Mouse (Mus musculus): ENCODE measurements around the gene Hist1h4d.
"Not testable (repeated sequence)": the region's sequence is repeated elsewhere in the genome, so short reads cannot be mapped to it uniquely, and the experiment has no call there.

DNA sequence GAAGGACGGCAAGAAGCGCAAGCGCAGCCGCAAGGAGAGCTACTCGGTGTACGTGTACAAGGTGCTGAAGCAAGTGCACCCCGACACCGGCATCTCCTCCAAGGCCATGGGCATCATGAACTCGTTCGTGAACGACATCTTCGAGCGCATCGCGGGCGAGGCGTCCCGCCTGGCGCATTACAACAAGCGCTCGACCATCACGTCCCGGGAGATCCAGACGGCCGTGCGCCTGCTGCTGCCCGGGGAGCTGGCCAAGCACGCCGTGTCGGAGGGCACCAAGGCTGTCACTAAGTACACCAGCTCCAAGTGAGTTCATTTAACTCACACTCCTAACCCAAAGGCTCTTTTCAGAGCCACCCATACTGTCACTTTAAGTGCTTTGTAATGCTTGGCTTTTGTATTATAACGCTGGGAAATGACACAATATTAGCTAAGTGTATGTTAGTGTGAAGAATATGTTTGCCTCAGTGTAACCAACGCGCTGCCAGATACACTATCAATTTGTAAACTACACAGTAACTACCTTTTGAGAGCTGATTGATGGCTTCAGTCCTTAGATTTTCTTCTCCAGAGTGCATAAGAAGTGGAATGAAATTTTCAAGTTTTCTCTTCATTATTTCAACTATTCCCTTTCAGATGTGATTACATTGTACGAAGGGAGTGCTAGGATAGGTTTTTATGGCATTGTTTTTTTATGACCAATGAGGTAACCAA lies 9.7 kb upstream of the Hist1h4d start:
- TF ChIP-seq CTCF (IDR thresholded peaks at IDR 0.05; ENCODE audit: control insufficient read depth, insufficient read depth, insufficient replicate concordance, low read depth, low read length); POLR2A (IDR thresholded peaks at IDR 0.05; ENCODE audit: control insufficient read depth, low read depth, low read length): not testable (repeated sequence)

All from testis, adult 2 months (tissue).